Mouse (Mus musculus) forelimb bud, embryonic 11.5 days (tissue): ENCODE measurements around the gene Mad2l1bp.
A peak's percentile ranks its signal among the peaks of the same experiment; 100 is the strongest.

Source experiments
- DNase-seq: peaks from one replicate; pipeline ENCODE4 v3.0.0-alpha.2; 2012; ENCODE audit warnings: low read depth, low spot score

Gene Mad2l1bp

GRCm38 (mm10) chr17:46156680-46157079 is 3.3 kb upstream of the Mad2l1bp start:
- DNase-seq = no peak

- no peak for DNase-seq
These were observed 983 bp upstream of the Mad2l1bp start for GRCm38 (mm10) chr17:46154336-46154735.

GRCm38 (mm10) chr17:46143578-46144423 is 9.6 kb downstream of the Mad2l1bp start, which contains the start of gene Rsph9:
Gene Rsph9, minus strand, starts transcription at chr17:46144216.
- peak; percentile 73 for DNase-seq

- DNase-seq = no peak
These were observed 13.5 kb downstream of the Mad2l1bp start for GRCm38 (mm10) chr17:46139872-46140271.

- no peak for DNase-seq
These were observed 14.7 kb downstream of the Mad2l1bp start for GRCm38 (mm10) chr17:46138563-46139236.

- DNase-seq = no peak
These were observed 20.5 kb downstream of the Mad2l1bp start for GRCm38 (mm10) chr17:46132862-46133261.

GRCm38 (mm10) chr17:46132058-46132718 is 21.2 kb downstream of the Mad2l1bp start:
- peak; percentile 80 for DNase-seq

GRCm38 (mm10) chr17:46129741-46130498 is 23.4 kb downstream of the Mad2l1bp start:
- no peak for DNase-seq

GRCm38 (mm10) chr17:46127814-46128493 is 25.4 kb downstream of the Mad2l1bp start:
- DNase-seq = no peak

GRCm38 (mm10) chr17:46126608-46127007 is 26.7 kb downstream of the Mad2l1bp start:
- no peak for DNase-seq

GRCm38 (mm10) chr17:46123953-46124700 is 29.2 kb downstream of the Mad2l1bp start:
- no peak for DNase-seq

GRCm38 (mm10) chr17:46123285-46123684 is 30.1 kb downstream of the Mad2l1bp start:
- no peak for DNase-seq

GRCm38 (mm10) chr17:46122791-46123190 is 30.6 kb downstream of the Mad2l1bp start:
- no peak for DNase-seq

GRCm38 (mm10) chr17:46119641-46120040 is 33.7 kb downstream of the Mad2l1bp start:
- no peak for DNase-seq

- DNase-seq = no peak
These were observed 34.9 kb downstream of the Mad2l1bp start for GRCm38 (mm10) chr17:46118423-46118850.

GRCm38 (mm10) chr17:46117623-46118422 is 35.5 kb downstream of the Mad2l1bp start:
- DNase-seq = peak; percentile 55

GRCm38 (mm10) chr17:46116881-46117280 is 36.5 kb downstream of the Mad2l1bp start:
- DNase-seq = no peak

GRCm38 (mm10) chr17:46116138-46116537 is 37.2 kb downstream of the Mad2l1bp start:
- peak; percentile 56 for DNase-seq

- no peak for DNase-seq
These were observed 37.9 kb downstream of the Mad2l1bp start for GRCm38 (mm10) chr17:46115489-46115888.
